Mouse (Mus musculus) left cerebral cortex, adult 9 months (tissue): ENCODE measurements at regions not wholly inside any gene's neighbourhood (a gene's known extent, or its start where the extent isn't known, plus 50 kb on each side); places are given as distances from the start of the nearest gene placed in this dataset.
A peak's percentile ranks its signal among the peaks of the same experiment; 100 is the strongest.
"Not testable (repeated sequence)": the region's sequence is repeated elsewhere in the genome, so short reads cannot be mapped to it uniquely, and the experiment has no call there.

ENCODE experiments used
- DNase-seq, 2 experiments: peaks; one replicate each; pipeline ENCODE4 v3.0.0; 2022; ENCODE audit warnings: low spot score in 2 of 2

DNA sequence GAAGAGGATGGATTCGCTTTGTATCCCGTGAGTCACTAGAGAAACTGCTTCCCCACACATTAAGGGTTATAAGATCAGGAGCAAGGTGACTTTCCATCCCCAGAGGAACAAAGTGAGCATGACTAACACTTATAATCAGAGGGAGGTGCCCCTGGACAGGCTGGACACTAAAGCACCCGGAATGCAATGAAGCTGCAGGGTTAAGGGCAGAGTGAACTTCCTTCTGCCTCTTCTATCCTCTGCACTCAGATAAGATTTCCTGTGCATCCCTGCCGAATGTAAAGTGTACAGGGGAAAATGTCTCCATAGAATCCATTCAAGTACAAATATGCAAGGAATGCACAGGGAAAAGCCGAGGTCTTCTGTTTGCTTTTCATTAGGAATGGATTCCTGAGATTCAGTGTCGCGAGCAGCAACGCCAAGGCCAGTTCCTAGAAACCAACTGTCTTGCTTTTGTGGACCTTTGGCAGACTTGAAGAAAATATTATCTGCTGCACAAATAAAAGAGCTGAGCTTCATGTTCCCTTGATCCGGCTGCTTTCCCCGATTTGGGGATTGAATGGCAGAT is 58.5 kb upstream of the Fbxl7 start:
- no peak for DNase-seq

- no peak for DNase-seq
Measured at GRCm38 (mm10) chr15:26958980-26959379, 63.6 kb upstream of the Fbxl7 start.

DNA sequence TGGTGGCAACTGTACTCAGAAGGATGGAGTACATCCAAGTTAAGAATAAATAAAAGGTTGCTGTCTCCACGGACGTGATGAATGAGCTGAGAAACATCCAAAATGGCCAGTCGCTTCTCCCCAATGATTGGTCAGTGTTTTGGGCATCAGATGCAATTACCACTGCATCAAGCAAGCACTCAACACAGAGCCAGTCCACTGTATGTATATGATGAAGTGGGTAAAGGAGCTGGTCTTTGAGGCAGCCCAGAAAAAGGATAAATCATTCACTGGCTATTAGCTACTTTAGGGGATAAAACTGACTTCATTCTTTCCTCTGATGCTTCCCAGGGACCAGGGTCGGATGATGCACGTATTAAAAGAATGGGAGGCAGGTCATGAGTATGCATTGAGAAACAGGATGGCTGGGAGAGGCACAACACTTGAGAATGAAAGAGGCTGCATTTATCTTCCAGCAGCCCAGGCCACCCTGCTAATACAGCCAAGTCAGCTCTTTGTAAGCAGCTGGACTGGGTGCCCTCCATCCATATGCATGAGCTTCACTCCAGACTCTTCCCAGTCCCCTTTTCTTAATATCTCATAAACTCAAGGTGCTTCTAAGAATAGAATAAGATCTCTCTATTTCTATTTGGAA is 73.1 kb upstream of the Fbxl7 start:
- no peak for DNase-seq

GRCm38 (mm10) chr15:26970770-26971169 is 75.4 kb upstream of the Fbxl7 start:
- DNase-seq = no peak

GRCm38 (mm10) chr15:26993054-26993453 is 97.7 kb upstream of the Fbxl7 start:
- DNase-seq = no peak

DNA sequence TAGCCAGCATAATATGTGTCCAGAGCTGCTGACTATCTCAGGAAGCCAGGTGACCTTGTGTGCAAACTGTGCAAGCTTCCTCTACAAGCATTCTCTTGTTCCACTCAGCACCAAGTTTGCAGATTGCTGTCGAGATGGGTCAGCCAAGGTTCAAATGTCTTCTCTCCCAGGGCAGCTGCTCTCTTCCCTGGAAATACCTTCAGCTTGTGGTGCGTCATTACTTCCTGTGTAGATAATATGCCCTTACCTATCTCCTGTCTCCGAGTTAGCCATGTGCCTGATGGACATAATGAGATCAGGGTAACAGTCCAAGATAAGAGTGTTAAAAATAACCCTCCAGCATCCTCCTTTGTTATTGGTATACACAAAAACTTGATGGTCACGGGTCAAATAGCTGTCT is 113.7 kb upstream of the Fbxl7 start:
- DNase-seq = no peak

DNA sequence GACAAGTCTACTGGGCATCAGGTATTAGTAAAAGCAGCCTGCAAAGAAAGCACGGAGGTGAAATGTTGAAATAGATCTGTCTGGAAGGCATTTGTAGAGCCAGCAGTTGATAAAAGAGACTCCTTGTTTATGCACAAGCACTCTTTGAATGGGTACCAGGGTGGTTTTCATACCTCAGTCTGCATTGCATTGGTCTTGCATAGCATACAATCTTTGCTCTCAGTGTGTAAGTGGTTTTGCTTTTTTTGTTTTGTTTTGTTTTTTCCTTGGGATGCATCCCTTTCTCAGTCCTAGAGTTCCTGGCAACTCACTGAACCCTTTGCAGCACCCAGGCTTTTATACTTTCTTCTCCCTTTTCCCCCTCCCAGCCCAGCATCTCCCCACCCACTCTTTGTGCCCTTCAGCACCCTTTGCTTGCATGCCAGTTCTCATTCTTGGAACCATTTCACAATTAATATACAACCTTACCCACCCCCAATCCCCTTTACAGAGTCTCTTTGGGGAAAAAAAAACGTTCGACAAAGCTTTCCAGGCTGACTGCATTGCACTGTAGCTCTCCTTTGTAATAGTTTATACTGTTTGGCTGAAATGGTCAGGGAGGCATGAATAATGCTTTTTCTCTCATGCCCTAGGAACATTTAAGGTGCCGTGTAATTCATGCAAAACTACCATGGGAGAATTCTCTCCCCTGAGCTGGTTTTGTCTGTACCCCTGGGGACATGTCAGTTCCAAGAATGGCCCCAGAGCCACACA is 118.7 kb upstream of the Fbxl7 start:
- DNase-seq = no peak

DNA sequence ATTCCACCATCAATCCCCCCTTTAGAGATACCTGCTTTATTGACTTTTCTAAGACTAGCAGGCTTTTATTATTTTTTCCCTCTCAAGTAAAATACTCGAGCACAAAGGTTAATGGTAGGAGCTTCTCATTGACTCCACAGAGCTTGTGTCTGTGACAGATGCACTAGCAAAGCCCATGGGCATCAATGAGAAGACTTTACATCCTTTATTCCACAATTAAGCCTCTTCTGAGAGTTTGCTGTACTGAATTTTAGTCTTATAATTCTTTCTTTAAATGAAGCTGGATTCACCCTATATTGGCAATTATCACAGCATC is 119.2 kb upstream of the Fbxl7 start:
- DNase-seq = no peak

DNA sequence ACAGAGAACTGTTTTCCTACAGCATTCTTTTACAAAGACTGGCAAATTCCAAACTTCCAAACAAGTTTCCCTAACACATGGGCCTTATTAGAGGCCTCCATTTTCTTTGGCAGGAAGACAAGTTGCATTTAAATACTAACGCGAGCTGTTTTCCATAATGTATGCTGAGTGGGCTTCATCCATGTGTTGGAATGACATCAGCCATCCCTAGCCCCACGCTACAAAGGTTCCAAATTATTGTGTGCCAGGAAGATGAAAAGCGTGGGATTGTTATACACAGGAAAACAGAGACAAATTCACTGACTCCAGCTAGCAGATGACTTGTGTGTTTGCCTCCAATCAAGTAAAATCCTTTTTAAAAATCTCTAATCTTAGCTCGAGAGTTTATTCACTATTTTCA is 125.1 kb upstream of the Fbxl7 start:
- peak in 1 of 2 experiments; percentile 3 for DNase-seq

GRCm38 (mm10) chr15:27033261-27033660 is 137.9 kb upstream of the Fbxl7 start:
- DNase-seq = no peak

DNA sequence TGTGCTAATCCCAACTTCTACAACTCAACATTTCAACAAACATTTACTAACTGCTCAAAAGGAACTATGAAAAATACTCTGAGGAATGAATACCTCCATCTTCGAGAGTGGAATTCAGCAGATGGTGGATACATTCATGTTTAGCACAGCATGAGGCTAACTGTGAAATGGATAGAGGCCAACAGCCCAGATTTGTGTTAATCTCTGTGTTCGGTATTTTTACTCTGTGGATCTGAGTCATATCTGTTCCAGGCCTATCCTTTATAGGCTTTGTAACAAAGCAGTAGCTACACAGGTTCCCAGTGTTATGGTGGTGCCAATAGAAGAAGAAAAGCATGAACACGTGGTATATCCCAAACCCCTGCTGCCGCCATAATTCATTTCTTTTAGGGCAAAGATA is 148.4 kb upstream of the Fbxl7 start:
- DNase-seq = peak; percentile 22 to 63

DNA sequence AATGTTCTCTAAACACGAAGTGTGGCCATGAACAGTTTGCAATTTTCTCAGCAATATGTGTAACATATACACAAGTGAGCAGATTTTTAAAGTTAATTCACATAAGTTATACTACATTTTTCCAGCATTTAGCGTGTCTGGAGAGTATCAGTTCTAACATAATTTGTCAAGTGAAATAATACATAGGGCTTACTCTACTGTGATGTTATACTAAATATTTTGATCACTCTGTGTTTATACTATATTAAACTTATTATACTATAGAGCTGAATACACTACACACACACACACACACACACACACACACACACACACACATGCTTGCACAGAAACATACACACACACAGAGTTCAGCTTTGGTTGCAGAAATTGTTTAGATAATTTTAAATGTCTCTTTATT is 155.3 kb upstream of the Fbxl7 start:
- DNase-seq = no peak

GRCm38 (mm10) chr15:27063456-27063855 is 168.1 kb upstream of the Fbxl7 start:
- no peak for DNase-seq

GRCm38 (mm10) chr15:27063971-27064370 is 168.6 kb upstream of the Fbxl7 start:
- DNase-seq = no peak

DNA sequence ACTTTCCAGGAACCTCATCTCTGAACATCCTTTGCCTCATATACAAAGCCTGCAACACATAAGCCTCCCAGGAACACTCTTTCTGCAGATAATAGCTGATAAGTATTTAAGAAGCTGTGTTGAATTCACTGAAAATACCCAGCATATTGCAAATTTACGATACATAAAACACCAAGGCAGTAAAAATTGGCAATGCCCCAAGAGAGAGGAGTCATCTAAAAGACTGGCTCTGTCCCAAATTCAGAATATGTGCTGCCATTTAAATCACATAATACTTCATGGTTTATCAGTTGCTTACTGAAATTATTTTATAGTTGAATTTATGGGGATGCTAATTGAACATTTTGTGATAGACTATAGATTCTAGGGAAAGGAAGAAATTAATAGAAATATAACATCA is 172.3 kb upstream of the Fbxl7 start:
- DNase-seq = no peak

DNA sequence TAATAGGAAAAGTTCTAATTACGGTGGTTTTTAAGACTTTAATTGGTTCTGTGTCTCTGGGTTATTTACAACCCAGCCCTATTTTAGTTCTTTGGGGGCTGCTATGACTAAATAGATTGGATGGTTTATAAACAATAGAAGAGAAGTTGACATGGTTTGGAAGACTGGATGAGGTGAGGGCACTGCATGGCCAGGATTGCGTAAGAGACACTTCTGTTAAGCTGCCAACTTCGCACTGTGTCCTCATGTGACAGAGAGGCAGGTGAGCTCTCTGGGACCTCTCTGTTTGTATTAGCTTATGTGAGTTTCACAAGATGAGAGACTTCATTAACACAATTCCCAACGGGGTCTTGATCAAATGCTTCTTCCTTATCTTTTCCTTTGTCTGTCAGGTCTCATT is 182.5 kb upstream of the Fbxl7 start:
- DNase-seq = no peak

GRCm38 (mm10) chr15:27082826-27083225 is 187.4 kb upstream of the Fbxl7 start:
- no peak for DNase-seq

GRCm38 (mm10) chr15:27083596-27083995 is 188.2 kb upstream of the Fbxl7 start:
- DNase-seq = no peak

DNA sequence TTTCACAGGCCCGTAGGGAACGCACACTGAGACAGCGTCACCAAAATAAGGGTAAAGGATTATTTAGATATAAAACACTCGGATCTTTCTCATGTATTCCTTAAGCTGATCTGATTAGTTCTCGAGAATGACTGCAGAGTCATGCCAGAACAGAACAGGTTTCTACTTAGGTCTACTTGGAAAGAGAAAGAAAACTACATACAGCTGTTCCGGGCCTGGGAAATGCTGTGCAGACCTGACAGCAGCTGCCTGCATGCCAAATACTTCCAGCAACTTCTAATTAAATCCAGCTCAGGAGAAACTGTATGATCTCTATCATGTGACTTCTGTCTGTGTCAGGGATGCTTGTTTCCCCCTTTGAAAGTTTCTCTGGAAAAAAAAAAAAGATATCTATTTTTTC is 193.8 kb upstream of the Fbxl7 start:
- no peak for DNase-seq

- DNase-seq = no peak
Measured at GRCm38 (mm10) chr15:27094102-27094501, 198.7 kb upstream of the Fbxl7 start.

GRCm38 (mm10) chr15:27095231-27095630 is 199.9 kb upstream of the Fbxl7 start:
- peak; percentile 3 to 45 for DNase-seq

DNA sequence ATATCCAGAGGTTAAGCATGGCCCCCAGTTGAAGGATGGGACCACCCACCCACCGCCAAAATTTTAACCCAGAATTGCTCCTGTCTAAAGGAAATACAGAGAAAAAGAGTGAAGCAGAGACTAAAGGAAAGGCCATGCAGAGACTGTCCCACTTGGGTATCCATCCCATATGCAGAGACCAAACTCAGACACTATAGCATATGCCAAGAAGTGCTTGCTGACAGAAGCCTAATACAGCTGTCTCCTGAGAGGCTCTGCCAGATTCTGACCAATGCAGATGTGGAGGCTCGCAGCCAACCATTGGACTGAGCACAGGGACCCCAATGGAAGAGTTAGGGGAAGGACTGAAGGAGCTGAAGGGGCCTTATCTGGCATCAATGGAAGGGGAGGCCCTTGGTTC is 206.2 kb upstream of the Fbxl7 start:
- DNase-seq = not testable (repeated sequence)

DNA sequence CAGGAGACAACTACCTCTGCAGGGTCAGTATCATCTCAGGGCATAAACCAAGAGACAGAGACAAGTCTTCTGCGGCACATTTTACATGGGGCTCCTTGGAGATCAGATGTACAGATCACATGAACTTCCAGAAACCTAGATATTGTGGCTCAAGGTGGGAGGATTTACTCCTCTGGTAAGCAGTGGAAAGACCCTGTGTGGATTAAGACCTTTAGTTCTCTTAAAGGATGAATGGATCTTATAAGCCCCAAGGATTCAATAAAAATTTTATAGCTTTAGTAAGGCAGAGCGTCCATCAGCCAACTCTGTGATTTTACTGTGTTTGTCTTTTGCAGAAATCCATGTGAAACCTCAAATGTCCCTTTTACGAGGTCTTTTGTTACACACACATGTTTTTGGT is 213.8 kb upstream of the Fbxl7 start:
- DNase-seq = no peak

DNA sequence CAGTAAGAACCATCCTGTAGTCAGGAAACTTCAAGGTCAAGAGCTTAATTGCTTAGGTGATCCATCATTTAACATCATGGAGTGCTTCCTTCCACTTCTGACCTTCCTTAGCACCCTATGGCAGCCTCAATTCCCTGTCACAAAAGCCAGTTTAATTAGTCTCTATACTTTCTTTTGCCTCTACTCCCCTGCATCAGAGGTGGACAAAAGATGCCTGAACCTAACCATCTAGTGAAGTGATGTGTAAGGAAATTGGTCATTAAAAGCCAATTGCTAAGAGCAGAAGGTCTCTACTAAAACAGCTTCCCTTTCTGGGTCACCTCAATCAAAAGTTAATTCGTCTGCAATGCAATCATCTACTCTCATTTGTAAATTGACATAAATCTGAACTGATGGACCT is 234.3 kb upstream of the Fbxl7 start:
- DNase-seq = no peak
